Mouse (Mus musculus) limb, embryonic 14.5 days (tissue): ENCODE results near the gene 1700001L19Rik. TPM values are rescaled to one million over a fixed set of nuclear protein-coding genes. Genes with fewer than 3 reads are reported as not detected.

Experiments
- ATAC-seq: fragments of 200-750 bp; cut with Nextera tagmentation; 2 replicates; pipeline ENCODE4 v1.8.0; 2017; ENCODE audit warnings: low read depth, moderate number of reproducible peaks, moderate TSS enrichment; ENCODE audit not compliant: low FRiP score
- DNase-seq: peaks from one replicate; pipeline ENCODE4 v3.0.0-alpha.2; 2015; ENCODE audit warnings: low spot score
- H3K27ac ChIP-seq: fragments of 300-500 bp; sonication (generic); replicated peaks from 2 replicates; pipeline ENCODE4 v1.5.1; 2014; ENCODE audit warnings: low read depth, mild to moderate bottlenecking, low read length, moderate library complexity, mixed read lengths
- H3K27me3 ChIP-seq: fragments of 300-500 bp; sonication (generic); 2 replicates; pipeline ENCODE4 v1.6.1; 2014; ENCODE audit warnings: low read length, mixed read lengths; ENCODE audit not compliant: control insufficient read depth, insufficient read depth
- H3K36me3 ChIP-seq: fragments of 300-500 bp; sonication (generic); 2 replicates; pipeline ENCODE4 v1.6.1; 2014; ENCODE audit warnings: mild to moderate bottlenecking, low read length, moderate library complexity, mixed read lengths; ENCODE audit not compliant: control insufficient read depth, insufficient read depth
- H3K4me1 ChIP-seq: fragments of 300-500 bp; sonication (generic); 2 replicates; pipeline ENCODE4 v1.6.1; 2014; ENCODE audit warnings: antibody characterized with exemption, low read length, mixed read lengths; ENCODE audit not compliant: control insufficient read depth, insufficient read depth
- H3K4me2 ChIP-seq: fragments of 300-500 bp; sonication (generic); replicated peaks from 2 replicates; pipeline ENCODE4 v1.6.1; 2014; ENCODE audit warnings: low read depth, mild to moderate bottlenecking, low read length, moderate library complexity; ENCODE audit not compliant: severe bottlenecking
- H3K4me3 ChIP-seq: fragments of 300-500 bp; sonication (generic); replicated peaks from 2 replicates; pipeline ENCODE4 v1.5.1; 2014; ENCODE audit warnings: low read length
- H3K9ac ChIP-seq: fragments of 300-500 bp; sonication (generic); 2 replicates; pipeline ENCODE4 v1.6.1; 2014; ENCODE audit warnings: mild to moderate bottlenecking, low read depth, low read length, moderate library complexity; ENCODE audit not compliant: severe bottlenecking
- H3K9me3 ChIP-seq: fragments of 300-500 bp; sonication (generic); 2 replicates; pipeline ENCODE4 v1.6.1; 2016; ENCODE audit warnings: low read length; ENCODE audit not compliant: control insufficient read depth
- POLR2A ChIP-seq: fragments of 200-500 bp; IDR thresholded peaks from 2 replicates; pipeline ENCODE4 v1.8.0; 2012; ENCODE audit warnings: inconsistent platforms, mild to moderate bottlenecking, moderate library complexity, borderline replicate concordance; ENCODE audit not compliant: insufficient read depth, insufficient read length; ENCODE audit errors: extremely low read depth
- WGBS: fragments of 180-500 bp; shearing (Covaris S2); extraction: QIAGEN DNeasy Blood & Tissue Kit; methylation state at CpG from one replicate; pipeline ENCODE4 v1.1.7; 2014; 5-methylcytosine and 5-hydroxymethylcytosine counted together
- polyA plus RNA-seq, 2 experiments: library from polyadenylated mRNA; depleted of rRNA in 1 of 2; stranded (reverse) in 1 of 2; unstranded in 1 of 2; fragments of >200 nt; fragmentation: Nextera tagmentation in 1 of 2; extraction: Ambion mirVana in 1 of 2; gene quantifications; 2 replicates each; pipeline versions ENCODE4 v1.2.1 to v1.2.3; 2012 to 2014

Gene 1700001L19Rik
- polyA plus RNA-seq, 2 experiments = 0.15 to 0.29 TPM

- no peak for ATAC-seq
- Histone ChIP-seq H3K9me3 (no peaks in the 10 kb centered on the region), H3K4me2 (peak overlapping the region; percentile 42), H3K4me1 (peaks cover 8% of the 10 kb centered on the region; the same call in 1 of the 2 replicates), H3K4me3 (no peak overlapping the region), H3K27me3 (no peaks in the 10 kb centered on the region), H3K9ac (peak overlapping the region; percentile 40; the same call in 1 of the 2 replicates), H3K27ac (no peak overlapping the region), H3K36me3 (peaks cover 3% of the 10 kb centered on the region)
- no peak for DNase-seq
- TF ChIP-seq POLR2A = no peak
- 14% methylated on average over 12 of the region's 13 CpGs for WGBS
Observed at GRCm38 (mm10) chr13:68597667-68598066, 446 bp downstream of the 1700001L19Rik start.

- H3K4me1 ChIP-seq = peaks cover 8% of the 10 kb centered on the region; the same call in 1 of the 2 replicates
- no peak overlapping the region for H3K27ac ChIP-seq
- no peak for DNase-seq
- H3K4me3 ChIP-seq = no peak overlapping the region
- TF ChIP-seq POLR2A = no peak
- H3K9ac ChIP-seq = no peak overlapping the region
- no peak overlapping the region for H3K4me2 ChIP-seq
- no peaks in the 10 kb centered on the region for H3K9me3 ChIP-seq
- no peak for ATAC-seq
- no peaks in the 10 kb centered on the region for H3K36me3 ChIP-seq
- H3K27me3 ChIP-seq = no peaks in the 10 kb centered on the region
Observed at GRCm38 (mm10) chr13:68598953-68599352, 1.7 kb downstream of the 1700001L19Rik start.

GRCm38 (mm10) chr13:68601184-68601583 is 4.0 kb downstream of the 1700001L19Rik start:
- H3K27me3 ChIP-seq = no peaks in the 10 kb centered on the region
- H3K4me1 ChIP-seq = peaks cover 8% of the 10 kb centered on the region; the same call in 1 of the 2 replicates
- 7% methylated on average over 6 of the region's 6 CpGs for WGBS
- no peak for TF ChIP-seq POLR2A
- ATAC-seq (peak; percentile 21; the same call in 1 of the 2 replicates), DNase-seq (peak; percentile 73)
- no peak overlapping the region for H3K4me3 ChIP-seq
- peak overlapping the region; percentile 26; the same call in 1 of the 2 replicates for H3K27ac ChIP-seq
- H3K36me3 ChIP-seq = no peaks in the 10 kb centered on the region
- no peak overlapping the region for H3K4me2 ChIP-seq
- H3K9ac ChIP-seq = no peak overlapping the region; the same call in 1 of the 2 replicates
- H3K9me3 ChIP-seq = no peaks in the 10 kb centered on the region

- Histone ChIP-seq H3K9me3 (no peaks in the 10 kb centered on the region), H3K4me2 (no peak overlapping the region), H3K4me3 (no peak overlapping the region), H3K9ac (no peak overlapping the region), H3K27ac (no peak overlapping the region), H3K36me3 (no peaks in the 10 kb centered on the region), H3K4me1 (peaks cover 8% of the 10 kb centered on the region), H3K27me3 (no peaks in the 10 kb centered on the region)
- WGBS = 68% methylated on average over 6 of the region's 6 CpGs
- DNase-seq = no peak
- TF ChIP-seq POLR2A = no peak
- ATAC-seq = no peak
Observed at GRCm38 (mm10) chr13:68603085-68603484, 5.9 kb downstream of the 1700001L19Rik start.

GRCm38 (mm10) chr13:68605689-68606126 is 8.5 kb downstream of the 1700001L19Rik start:
- no peak overlapping the region for H3K9ac ChIP-seq
- peak overlapping the region; percentile 19 for H3K4me3 ChIP-seq
- under 1% methylated on average over 11 of the region's 11 CpGs for WGBS
- H3K36me3 ChIP-seq = no peaks in the 10 kb centered on the region
- H3K4me2 ChIP-seq = peak overlapping the region; percentile 34
- ATAC-seq (peak; percentile 76), DNase-seq (peak; percentile 56)
- H3K9me3 ChIP-seq = no peaks in the 10 kb centered on the region
- H3K27me3 ChIP-seq = no peaks in the 10 kb centered on the region
- TF ChIP-seq POLR2A = 0 out of 2 replicates have a peak, but pooled peaks have one; percentile 9
- H3K4me1 ChIP-seq = peaks cover 8% of the 10 kb centered on the region
- no peak overlapping the region for H3K27ac ChIP-seq
